Mouse (Mus musculus) spleen, postnatal 4 days (tissue): Measurements from ENCODE around the gene Mdh1b.

Source experiments
- DNase-seq, 2 experiments: peaks; one replicate each; pipeline ENCODE4 v3.0.0; 2022; ENCODE audit warnings: low spot score in 2 of 2

The Mdh1b gene

GRCm38 (mm10) chr1:63658016-63658415 lies 72.1 kb downstream of the Mdh1b start:
- DNase-seq = peak; percentile 21 to 67
